Mouse (Mus musculus) liver, embryonic 12.5 days (tissue): ENCODE measurements around the gene Mbnl3. TPM values are rescaled to one million over a fixed set of nuclear protein-coding genes. Genes with fewer than 3 reads are reported as not detected.

Experiments used
- ATAC-seq: fragments of 200-750 bp; cut with Nextera tagmentation; 2 replicates; pipeline ENCODE4 v1.8.0; 2017; ENCODE audit warnings: moderate number of reproducible peaks, mild to moderate bottlenecking, moderate library complexity
- H3K27ac ChIP-seq: fragments of 300-500 bp; sonication (generic); 2 replicates; pipeline ENCODE4 v1.5.1; 2016; ENCODE audit warnings: mild to moderate bottlenecking
- H3K27me3 ChIP-seq: fragments of 300-500 bp; sonication (generic); replicated peaks from 2 replicates; pipeline ENCODE4 v1.6.1; 2016; ENCODE audit warnings: mild to moderate bottlenecking, moderate library complexity
- H3K36me3 ChIP-seq: fragments of 300-500 bp; sonication (generic); 2 replicates; pipeline ENCODE4 v1.6.1; 2016; ENCODE audit warnings: mild to moderate bottlenecking, moderate library complexity
- H3K4me1 ChIP-seq: fragments of 300-500 bp; sonication (generic); 2 replicates; pipeline ENCODE4 v1.6.1; 2016
- H3K4me2 ChIP-seq: fragments of 300-500 bp; sonication (generic); 2 replicates; pipeline ENCODE4 v1.6.1; 2016; ENCODE audit warnings: mild to moderate bottlenecking, moderate library complexity
- H3K4me3 ChIP-seq: fragments of 300-500 bp; sonication (generic); 2 replicates; pipeline ENCODE4 v1.5.1; 2016; ENCODE audit warnings: mild to moderate bottlenecking, moderate library complexity
- H3K9ac ChIP-seq: fragments of 300-500 bp; sonication (generic); 2 replicates; pipeline ENCODE4 v1.6.1; 2016; ENCODE audit warnings: mild to moderate bottlenecking, moderate library complexity
- H3K9me3 ChIP-seq: fragments of 300-500 bp; sonication (generic); replicated peaks from 2 replicates; pipeline ENCODE4 v1.6.1; 2016; ENCODE audit warnings: mild to moderate bottlenecking, moderate library complexity
- WGBS: fragments of 180-500 bp; shearing (Covaris S2); methylation state at CpG from one replicate; pipeline ENCODE4 v1.1.7; 2016; ENCODE audit not compliant: insufficient replicate concordance; 5-methylcytosine and 5-hydroxymethylcytosine counted together
- microRNA-seq: library from miRNA; unstranded; fragments of <30 nt; microRNA quantifications from one replicate; pipeline ENCODE4, GENCODE M21; 2017
- polyA plus RNA-seq: library from polyadenylated mRNA; unstranded; fragments of >200 nt; fragmentation: Nextera tagmentation; extraction: Ambion mirVana; gene quantifications from 2 replicates; pipeline ENCODE4 v1.2.1, GENCODE M21; 2016

The Mbnl3 gene
- polyA plus RNA-seq, 1 experiment from 2014 or later: 8.5 TPM

GRCm38 (mm10) chrX:51146351-51146750 is 60.0 kb downstream of the Mbnl3 start:
- Histone ChIP-seq H3K4me1 (0 out of 2 replicates have a peak, but pooled peaks cover 7% of the 10 kb centered on the region), H3K36me3 (no peaks in the 10 kb centered on the region), H3K9me3 (no peaks in the 10 kb centered on the region), H3K27ac (no peak overlapping the region), H3K9ac (no peak overlapping the region), H3K27me3 (no peaks in the 10 kb centered on the region), H3K4me3 (no peak overlapping the region), H3K4me2 (no peak overlapping the region)
- ATAC-seq: no peak
- WGBS: 34% methylated on average over 4 of the region's 4 CpGs

- Histone ChIP-seq H3K9me3 (no peaks in the 10 kb centered on the region), H3K27ac (no peak overlapping the region), H3K4me3 (no peak overlapping the region), H3K36me3 (no peaks in the 10 kb centered on the region), H3K4me2 (no peak overlapping the region), H3K9ac (no peak overlapping the region), H3K27me3 (no peaks in the 10 kb centered on the region), H3K4me1 (0 out of 2 replicates have a peak, but pooled peaks cover 7% of the 10 kb centered on the region)
- no peak for ATAC-seq
- WGBS: 42% methylated on average over 3 of the region's 3 CpGs
Observed at GRCm38 (mm10) chrX:51140055-51140454, 66.3 kb downstream of the Mbnl3 start.

GRCm38 (mm10) chrX:51131325-51131724 is 75.0 kb downstream of the Mbnl3 start:
- Histone ChIP-seq H3K9me3 (no peaks in the 10 kb centered on the region), H3K4me3 (no peak overlapping the region), H3K4me1 (no peaks in the 10 kb centered on the region), H3K4me2 (no peak overlapping the region), H3K27me3 (no peaks in the 10 kb centered on the region), H3K9ac (no peak overlapping the region), H3K36me3 (no peaks in the 10 kb centered on the region), H3K27ac (no peak overlapping the region)
- no peak for ATAC-seq
- 66% methylated on average over 3 of the region's 3 CpGs for WGBS

- H3K9me3 ChIP-seq: no peaks in the 10 kb centered on the region
- no peak overlapping the region for H3K4me3 ChIP-seq
- no peaks in the 10 kb centered on the region for H3K36me3 ChIP-seq
- 49% methylated on average over 4 of the region's 4 CpGs for WGBS
- no peak overlapping the region for H3K9ac ChIP-seq
- H3K4me1 ChIP-seq: no peaks in the 10 kb centered on the region
- H3K27ac ChIP-seq: no peak overlapping the region
- H3K27me3 ChIP-seq: no peaks in the 10 kb centered on the region
- H3K4me2 ChIP-seq: no peak overlapping the region
- ATAC-seq: no peak
Observed at GRCm38 (mm10) chrX:51102748-51103147, 103.6 kb downstream of the Mbnl3 start.

GRCm38 (mm10) chrX:51084972-51085371 is 121.4 kb downstream of the Mbnl3 start:
- ATAC-seq: no peak
- Histone ChIP-seq H3K36me3 (no peaks in the 10 kb centered on the region), H3K4me1 (no peaks in the 10 kb centered on the region), H3K27me3 (no peaks in the 10 kb centered on the region), H3K4me2 (no peak overlapping the region), H3K27ac (no peak overlapping the region), H3K9ac (no peak overlapping the region), H3K4me3 (no peak overlapping the region), H3K9me3 (no peaks in the 10 kb centered on the region)
- 36% methylated on average over 6 of the region's 6 CpGs for WGBS

- H3K4me1 ChIP-seq: no peaks in the 10 kb centered on the region
- H3K9me3 ChIP-seq: no peaks in the 10 kb centered on the region
- H3K4me2 ChIP-seq: no peak overlapping the region
- H3K36me3 ChIP-seq: no peaks in the 10 kb centered on the region
- ATAC-seq: no peak
- H3K4me3 ChIP-seq: no peak overlapping the region
- 50% methylated on average over 1 of the region's 1 CpGs for WGBS
- no peaks in the 10 kb centered on the region for H3K27me3 ChIP-seq
- no peak overlapping the region for H3K9ac ChIP-seq
- no peak overlapping the region for H3K27ac ChIP-seq
Observed at GRCm38 (mm10) chrX:51084211-51084610, 122.1 kb downstream of the Mbnl3 start.

GRCm38 (mm10) chrX:51076744-51077143 is 129.6 kb downstream of the Mbnl3 start:
- Histone ChIP-seq H3K4me1 (no peaks in the 10 kb centered on the region), H3K9ac (no peak overlapping the region), H3K4me2 (no peak overlapping the region), H3K4me3 (no peak overlapping the region), H3K36me3 (no peaks in the 10 kb centered on the region), H3K27ac (no peak overlapping the region), H3K9me3 (no peaks in the 10 kb centered on the region), H3K27me3 (no peaks in the 10 kb centered on the region)
- no peak for ATAC-seq
- WGBS: 26% methylated on average over 3 of the region's 3 CpGs

Small RNA genes within 50 kb of the gene (microRNA-seq; reads per million reads assigned to microRNA genes)
- gene Gm23417: not detected

Other genes with a start within 250 kb of the Mbnl3 start
- gene Rap2c, start 188.5 kb downstream of the Mbnl3 start, polyA plus RNA-seq: 11.9 TPM in 2 replicates